Mouse (Mus musculus) cortical plate, adult 2 months (tissue): ENCODE data around the gene Zfp1. TPM values are rescaled to one million over a fixed set of nuclear protein-coding genes. Genes with fewer than 3 reads are reported as not detected.

Experiments
- H3K27ac ChIP-seq: fragments of 200-500 bp; 2 replicates; pipeline ENCODE4 v1.5.1; 2012; ENCODE audit warnings: low read length, control low read depth, inconsistent platforms; ENCODE audit not compliant: insufficient read depth
- H3K4me1 ChIP-seq: fragments of 200-500 bp; 2 replicates; pipeline ENCODE4 v1.6.1; 2011; ENCODE audit warnings: low read length; ENCODE audit not compliant: control insufficient read depth, insufficient read depth
- H3K4me3 ChIP-seq: fragments of 200-500 bp; 2 replicates; pipeline ENCODE4 v1.5.1; 2011; ENCODE audit warnings: mild to moderate bottlenecking, low read length, control low read depth; ENCODE audit not compliant: insufficient read depth
- CTCF ChIP-seq: fragments of 200-500 bp; IDR thresholded peaks from 2 replicates; pipeline ENCODE4 v1.5.1; 2011; ENCODE audit warnings: mild to moderate bottlenecking, control low read depth, low read length; ENCODE audit not compliant: insufficient read depth; ENCODE audit errors: extremely low read depth
- POLR2A ChIP-seq: fragments of 200-500 bp; IDR thresholded peaks from 2 replicates; pipeline ENCODE4 v1.6.1; 2011; ENCODE audit warnings: mild to moderate bottlenecking, low read length, control low read depth; ENCODE audit not compliant: insufficient read depth; ENCODE audit errors: extremely low read depth
- polyA plus RNA-seq: library from polyadenylated mRNA; depleted of rRNA; stranded (reverse); fragments of >200 nt; gene quantifications from 2 replicates; pipeline ENCODE4 v1.2.3, GENCODE M21; 2012; rRNA removed

The Zfp1 gene
- polyA plus RNA-seq, 1 experiment, result 27.0 TPM

DNA sequence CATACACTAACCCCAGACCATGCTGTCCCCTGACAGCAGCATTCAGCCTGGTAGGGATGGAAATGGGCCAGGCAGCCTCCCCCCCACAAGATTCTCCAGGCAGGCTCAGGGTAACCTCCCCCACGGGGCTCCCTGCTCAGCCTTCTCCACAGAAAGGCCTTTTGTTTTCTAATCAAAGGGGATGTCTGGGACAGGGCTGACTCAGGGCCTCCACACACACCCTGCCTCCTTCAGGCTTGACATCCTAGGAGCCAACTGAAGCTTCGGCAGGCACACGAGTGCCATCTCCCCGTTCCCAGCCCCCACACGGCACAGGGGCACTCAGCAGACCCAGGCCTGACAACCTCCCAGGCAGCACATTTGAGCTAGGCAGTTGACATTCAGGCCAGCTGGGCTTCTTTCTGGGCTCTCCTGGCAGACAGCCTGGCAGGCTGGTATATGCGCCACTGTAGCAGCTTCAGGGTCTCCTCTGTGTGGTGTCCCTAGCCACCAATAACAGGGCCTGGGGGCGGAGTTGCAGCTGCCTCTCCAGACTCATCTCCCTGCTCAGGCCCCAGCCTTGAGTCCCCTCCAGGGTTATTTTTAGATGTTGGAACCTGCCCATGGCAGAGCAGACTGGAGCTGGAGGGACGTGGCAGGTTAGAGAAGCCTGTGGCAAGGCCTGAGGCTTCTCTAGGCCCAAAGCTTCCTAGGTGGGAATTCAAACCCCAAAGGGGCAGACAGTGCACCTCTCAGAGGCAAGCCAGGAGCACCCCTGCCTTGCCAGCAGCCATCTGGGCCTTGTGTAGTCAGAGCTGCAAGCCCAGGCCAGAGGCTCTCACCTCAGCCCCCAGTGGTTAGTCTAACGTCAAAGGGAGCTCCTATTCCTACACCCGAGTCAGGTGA lies 73.6 kb downstream of the Zfp1 start:
- TF ChIP-seq CTCF (no peak), POLR2A (no peak)
- peaks cover 22% of the 10 kb centered on the region for H3K4me1 ChIP-seq
- peak overlapping the region; percentile 86 for H3K27ac ChIP-seq
- no peak overlapping the region for H3K4me3 ChIP-seq

DNA sequence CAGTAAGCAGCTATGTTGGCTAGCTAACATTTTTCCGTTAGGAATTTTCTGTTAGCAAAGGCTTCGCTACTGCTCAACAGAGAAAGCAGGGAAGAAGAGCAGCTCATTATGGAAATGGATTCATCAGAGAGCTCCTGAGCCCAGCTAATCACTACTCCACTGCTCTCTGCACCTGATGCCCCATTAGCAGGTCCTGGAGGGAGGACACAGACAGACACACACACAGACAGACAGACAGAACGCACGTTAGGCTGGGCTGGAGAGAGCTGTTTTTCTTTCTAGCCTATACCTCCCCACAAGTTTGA lies 74.2 kb downstream of the Zfp1 start:
- H3K4me3 ChIP-seq, result no peak overlapping the region
- no peak for TF ChIP-seq POLR2A
- no peak for TF ChIP-seq CTCF
- H3K4me1 ChIP-seq, result peaks cover 21% of the 10 kb centered on the region
- peak overlapping the region; percentile 86 for H3K27ac ChIP-seq

DNA sequence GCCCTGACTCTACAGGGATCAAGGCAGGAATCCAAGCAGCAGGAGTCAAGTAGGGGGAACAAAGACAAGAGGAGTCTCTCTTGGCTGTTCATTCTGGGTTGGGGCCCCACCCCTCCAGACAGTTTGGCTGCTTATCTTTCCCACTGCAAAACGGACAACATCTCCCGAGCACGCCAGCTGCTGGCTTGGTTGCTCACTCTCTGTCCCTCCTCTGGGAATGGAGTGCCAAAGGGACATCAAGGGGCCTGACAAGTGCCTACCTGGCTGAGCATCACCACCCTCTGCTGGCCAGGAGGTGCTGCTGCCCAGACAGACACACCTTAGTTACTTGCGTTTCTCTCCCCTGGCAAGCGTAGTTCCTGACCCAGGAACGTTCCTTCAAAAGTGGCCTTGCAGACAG lies 74.7 kb downstream of the Zfp1 start:
- TF ChIP-seq CTCF, result no peak
- no peak overlapping the region for H3K4me3 ChIP-seq
- peak overlapping the region; percentile 86 for H3K27ac ChIP-seq
- peaks cover 21% of the 10 kb centered on the region for H3K4me1 ChIP-seq

DNA sequence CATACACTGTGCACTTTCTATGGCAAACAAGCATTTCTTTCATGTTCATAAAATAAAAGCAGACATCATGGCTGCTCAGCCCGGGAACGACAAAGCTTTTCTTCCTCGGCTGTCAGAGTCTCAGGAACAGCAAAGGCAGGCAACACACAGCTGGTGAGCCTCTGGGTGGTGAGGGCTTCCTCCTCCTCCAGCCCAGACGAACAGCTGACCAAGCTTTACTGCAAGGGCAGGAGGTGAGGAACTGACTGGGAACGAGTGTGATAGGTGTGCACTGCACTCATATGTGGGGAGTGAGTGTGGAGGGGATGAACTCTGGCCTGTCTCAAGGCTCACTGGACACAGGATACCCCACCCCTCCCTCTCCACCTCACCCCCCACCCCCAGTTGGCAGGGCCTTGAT lies 75.7 kb downstream of the Zfp1 start:
- TF ChIP-seq POLR2A, result no peak
- Histone ChIP-seq H3K4me1 (peaks cover 21% of the 10 kb centered on the region), H3K4me3 (no peak overlapping the region), H3K27ac (no peak overlapping the region)

DNA sequence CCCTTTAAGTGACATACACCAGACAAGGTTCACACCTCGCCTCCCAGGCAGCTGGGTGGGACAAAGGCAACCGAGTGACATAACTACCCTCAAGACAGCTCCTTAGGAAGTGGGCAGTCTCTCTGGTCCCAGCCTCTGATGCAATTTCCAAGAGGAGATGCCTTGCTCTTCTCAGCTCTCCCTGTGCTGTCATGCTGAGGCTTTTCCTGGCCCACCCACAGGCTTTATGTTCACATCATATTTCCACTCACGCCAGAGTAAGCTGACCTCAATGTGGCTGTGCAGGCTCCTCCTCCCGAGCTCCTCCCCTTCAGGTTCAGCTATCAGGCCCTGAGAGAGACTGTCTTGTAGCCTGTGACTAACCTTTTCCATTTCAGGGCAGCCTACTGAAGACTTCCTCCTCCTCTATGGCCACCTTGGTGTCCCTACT lies 76.9 kb downstream of the Zfp1 start:
- TF ChIP-seq CTCF, result no peak
- no peak for TF ChIP-seq POLR2A
- H3K4me3 ChIP-seq, result no peak overlapping the region
- peaks cover 17% of the 10 kb centered on the region for H3K4me1 ChIP-seq
- peak overlapping the region; percentile 67; the same call in 1 of the 2 replicates for H3K27ac ChIP-seq

Other genes with a start within 250 kb of the Zfp1 start
- 53.4 and 67.1 TPM in 2 replicates for gene Fa2h, start 249.6 kb upstream of the Zfp1 start, polyA plus RNA-seq
- gene Wdr59, start 121.3 kb upstream of the Zfp1 start, polyA plus RNA-seq, result 14.6 and 15.2 TPM in 2 replicates
- 165 and 166 TPM in 2 replicates for gene Znrf1, start 107.3 kb upstream of the Zfp1 start, polyA plus RNA-seq
- 21.2 and 21.6 TPM in 2 replicates for gene Ldhd, start 13.0 kb upstream of the Zfp1 start, polyA plus RNA-seq
- 0.25 TPM in 1 of 2 replicates, not detected in the other for gene Ctrb1, start 47.6 kb downstream of the Zfp1 start, polyA plus RNA-seq
- 52.3 and 56.5 TPM in 2 replicates for gene Bcar1, start 100.4 kb downstream of the Zfp1 start, polyA plus RNA-seq
- gene Cfdp1, start 210.9 kb downstream of the Zfp1 start, polyA plus RNA-seq, result 78.9 and 87.7 TPM in 2 replicates
- 3.3 and 3.4 TPM in 2 replicates for gene Tmem170, start 233.3 kb downstream of the Zfp1 start, polyA plus RNA-seq